8 mouse cellular contexts compared by ENCODE assay signal in genomic region chr11:67965242-67965883, GRCm38 (mm10). TPM values are rescaled to one million over a fixed set of nuclear protein-coding genes. Genes with fewer than 3 reads are reported as not detected.
DNase-seq lines count a peak whose midpoint lies in the region; ATAC-seq and TF ChIP-seq lines count a peak whose summit lies in the region.

Gene Cfap52 (minus strand): TSS chr11:67965651.

- POLR2A ChIA-PET in Patski (lab: Charles Lee), result no interaction called here

- ATAC-seq in Patski, result peak; percentile 61
- ATAC-seq in hindbrain, embryonic 12.5 days (ENCODE audit: low FRiP score), result peak; percentile 63
- peak; percentile 77 for ATAC-seq in lung, postnatal 0 days

- H3K4me1 ChIP-seq in hindbrain, embryonic 12.5 days, result peaks cover 19% of the 10 kb centered on the region
- H3K4me1 ChIP-seq in lung, postnatal 0 days (ENCODE audit: insufficient read depth, low read depth, low read length), result peaks cover 14% of the 10 kb centered on the region

- H3K36me3 ChIP-seq in hindbrain, embryonic 12.5 days, result peaks cover 4% of the 10 kb centered on the region; the same call in 1 of the 2 replicates
- H3K36me3 ChIP-seq in lung, postnatal 0 days (ENCODE audit: insufficient read depth, low read length), result no peaks in the 10 kb centered on the region

- CTCF ChIA-PET in Patski (lab: Charles Lee), result no interaction called here

- no peak for TF ChIP-seq EP300 in lung, postnatal 0 days (IDR thresholded peaks at IDR 0.05)

- no peak for DNase-seq in Patski (ENCODE audit: low read depth, low spot score)
- DNase-seq in cerebellum, postnatal 10 days, result peak; percentile 89 to 91
- peak; percentile 73 to 85 for DNase-seq in frontal cortex, postnatal 10 days (ENCODE audit: low spot score in 2 of 2)
- peak; percentile 86 to 90 for DNase-seq in layer of hippocampus, postnatal 10 days (ENCODE audit: low spot score in 2 of 2)
- peak; percentile 81 for DNase-seq in lung, postnatal 0 days (ENCODE audit: low spot score)
- DNase-seq in ovary, postnatal 10 days (ENCODE audit: low spot score), result peak; percentile 71
- peak; percentile 87 for DNase-seq in thymus, postnatal 0 days (ENCODE audit: low spot score)

- peak within 1 kb of the TSS; percentile 93 for H3K4me2 ChIP-seq in hindbrain, embryonic 12.5 days (replicated peaks)
- peak within 1 kb of the TSS; percentile 73 for H3K4me2 ChIP-seq in lung, postnatal 0 days (replicated peaks; ENCODE audit: low read depth, low read length)

- TF ChIP-seq CTCF in Patski (IDR thresholded peaks at IDR 0.05), result no peak
- no peak for TF ChIP-seq CTCF in lung, postnatal 0 days (IDR thresholded peaks at IDR 0.05)

- H3K4me3 ChIP-seq in hindbrain, embryonic 12.5 days, result peak within 1 kb of the TSS; percentile 82
- H3K4me3 ChIP-seq in lung, postnatal 0 days (ENCODE audit: low read depth, low read length), result peak within 1 kb of the TSS; percentile 65

- no peaks in the 10 kb centered on the region for H3K27me3 ChIP-seq in Patski
- no peaks in the 10 kb centered on the region for H3K27me3 ChIP-seq in hindbrain, embryonic 12.5 days
- no peaks in the 10 kb centered on the region for H3K27me3 ChIP-seq in lung, postnatal 0 days (replicated peaks; ENCODE audit: insufficient read depth, low read length)

- in situ Hi-C loops in Patski (cut with MboI; ENCODE audit: low pct_unique_long_range_greater_than_20kb), result no loop called here

- H3K9me3 ChIP-seq in hindbrain, embryonic 12.5 days (replicated peaks), result no peaks in the 10 kb centered on the region
- H3K9me3 ChIP-seq in lung, postnatal 0 days (ENCODE audit: low read length), result no peaks in the 10 kb centered on the region

- H3K9ac ChIP-seq in hindbrain, embryonic 12.5 days, result peak within 1 kb of the TSS; percentile 91
- H3K9ac ChIP-seq in lung, postnatal 0 days (replicated peaks; ENCODE audit: low read depth), result peak within 1 kb of the TSS; percentile 71

- no peak within 1 kb of the TSS for H3K27ac ChIP-seq in hindbrain, embryonic 12.5 days
- H3K27ac ChIP-seq in lung, postnatal 0 days (ENCODE audit: low read length), result peak within 1 kb of the TSS; percentile 43; the same call in 1 of the 2 replicates

- WGBS in hindbrain, embryonic 12.5 days, result 9% methylated on average over 15 of the region's 15 CpGs
- 8% methylated on average over 15 of the region's 15 CpGs for WGBS in lung, postnatal 0 days

RNA-seq across cellular contexts. Expression of gene Cfap52, which starts in this region (rescaled TPM):
- polyA plus RNA-seq in Patski (2021), result 1.9 TPM
- 4.5 and 7.0 TPM in 2 replicates for polyA plus RNA-seq in hindbrain, embryonic 12.5 days (2016; fragmentation: Nextera tagmentation; extraction: Ambion mirVana)
- 1 to 10 TPM; 2.8 to 4.0 TPM for total RNA-seq in layer of hippocampus, postnatal 10 days (2021)
- polyA plus RNA-seq in lung, postnatal 0 days (2015; fragmentation: Nextera tagmentation; extraction: Ambion mirVana), result 9.8 and 12.4 TPM in 2 replicates
- polyA plus RNA-seq in thymus, postnatal 0 days (2015; fragmentation: Nextera tagmentation; extraction: Ambion mirVana), result 0.62 and 0.69 TPM in 2 replicates

Comparison
In these comparisons a context has a peak if more than half of its experiments do, and no peak if none do; other contexts are left out.
1. Peak in DNase-seq in thymus, postnatal 0 days; RNA of the gene not detected or under 1 TPM.